Mouse (Mus musculus): ENCODE data around the gene Rapgef4. TPM values are rescaled to one million over a fixed set of nuclear protein-coding genes. Genes with fewer than 3 reads are reported as not detected.
A peak's percentile ranks its signal among the peaks of the same experiment; 100 is the strongest.

The Rapgef4 gene
- polyA plus RNA-seq, 1 experiment: not detected

- TF ChIP-seq POLR2A (IDR thresholded peaks at IDR 0.05; ENCODE audit: insufficient read depth, low read depth, low read length): no peak
- TF ChIP-seq CTCF (IDR thresholded peaks at IDR 0.05; ENCODE audit: insufficient read depth, low read depth, low read length): peak; percentile 27; the same call in 1 of the 2 replicates
- WGBS: 5% methylated on average over 50 of the region's 50 CpGs
- no peak within 1 kb of the TSS; the same call in 1 of the 2 replicates for H3K27ac ChIP-seq (ENCODE audit: insufficient read depth, low read depth, low read length)
Observed at GRCm38 (mm10) chr2:72285256-72285887, 304.3 kb downstream of the Rapgef4 start, which contains the start of gene Map3k20. TSS of gene Map3k20 (plus strand) at chr2:72285637.

GRCm38 (mm10) chr2:72285888-72286661, 305.0 kb downstream of the Rapgef4 start:
- Histone ChIP-seq H3K4me1 (ENCODE audit: control insufficient read depth, insufficient read depth, low read length) (peaks cover 6% of the 10 kb centered on the region; the same call in 1 of the 2 replicates), H3K27ac (ENCODE audit: insufficient read depth, low read depth, low read length) (no peak overlapping the region; the same call in 1 of the 2 replicates), H3K4me3 (ENCODE audit: insufficient read depth, low read depth, low read length) (peak overlapping the region; percentile 71)
- 0 out of 2 replicates have a peak, but pooled peaks have one; percentile 18 for TF ChIP-seq POLR2A (IDR thresholded peaks at IDR 0.05; ENCODE audit: insufficient read depth, low read depth, low read length)
- no peak for TF ChIP-seq CTCF (IDR thresholded peaks at IDR 0.05; ENCODE audit: insufficient read depth, low read depth, low read length)
- 2% methylated on average over 58 of the region's 60 CpGs for WGBS

More at GRCm38 (mm10) chr2:72285256-72285887, 304.3 kb downstream of the Rapgef4 start, which contains the start of gene Map3k20:
- Histone ChIP-seq H3K4me3 (ENCODE audit: insufficient read depth, low read depth, low read length) (peak within 1 kb of the TSS; percentile 71), H3K4me1 (ENCODE audit: control insufficient read depth, insufficient read depth, low read length) (peaks cover 6% of the 10 kb centered on the region; the same call in 1 of the 2 replicates)

GRCm38 (mm10) chr2:72287142-72287541, 306.1 kb downstream of the Rapgef4 start:
- TF ChIP-seq CTCF (IDR thresholded peaks at IDR 0.05; ENCODE audit: insufficient read depth, low read depth, low read length) (no peak), POLR2A (IDR thresholded peaks at IDR 0.05; ENCODE audit: insufficient read depth, low read depth, low read length) (no peak)
- 76% methylated on average over 4 of the region's 4 CpGs for WGBS

GRCm38 (mm10) chr2:72288932-72289534, 308.0 kb downstream of the Rapgef4 start:
- 93% methylated on average over 11 of the region's 11 CpGs for WGBS

More at GRCm38 (mm10) chr2:72287142-72287541, 306.1 kb downstream of the Rapgef4 start:
- Histone ChIP-seq H3K27ac (ENCODE audit: insufficient read depth, low read depth, low read length) (no peak overlapping the region), H3K4me3 (ENCODE audit: insufficient read depth, low read depth, low read length) (no peak overlapping the region), H3K4me1 (ENCODE audit: control insufficient read depth, insufficient read depth, low read length) (peaks cover 6% of the 10 kb centered on the region; the same call in 1 of the 2 replicates)

GRCm38 (mm10) chr2:72291103-72291502, 310.1 kb downstream of the Rapgef4 start:
- WGBS: 78% methylated on average over 1 of the region's 1 CpGs
- H3K4me3 ChIP-seq (ENCODE audit: insufficient read depth, low read depth, low read length): no peak overlapping the region
- TF ChIP-seq POLR2A (IDR thresholded peaks at IDR 0.05; ENCODE audit: insufficient read depth, low read depth, low read length) (no peak), CTCF (IDR thresholded peaks at IDR 0.05; ENCODE audit: insufficient read depth, low read depth, low read length) (no peak)
- 0 out of 2 replicates have a peak, but pooled peaks cover 2% of the 10 kb centered on the region for H3K4me1 ChIP-seq (ENCODE audit: control insufficient read depth, insufficient read depth, low read length)
- H3K27ac ChIP-seq (ENCODE audit: insufficient read depth, low read depth, low read length): no peak overlapping the region

More at GRCm38 (mm10) chr2:72288932-72289534, 308.0 kb downstream of the Rapgef4 start:
- no peak overlapping the region for H3K4me3 ChIP-seq (ENCODE audit: insufficient read depth, low read depth, low read length)
- peaks cover 6% of the 10 kb centered on the region; the same call in 1 of the 2 replicates for H3K4me1 ChIP-seq (ENCODE audit: control insufficient read depth, insufficient read depth, low read length)
- TF ChIP-seq POLR2A (IDR thresholded peaks at IDR 0.05; ENCODE audit: insufficient read depth, low read depth, low read length) (no peak), CTCF (IDR thresholded peaks at IDR 0.05; ENCODE audit: insufficient read depth, low read depth, low read length) (no peak)
- no peak overlapping the region for H3K27ac ChIP-seq (ENCODE audit: insufficient read depth, low read depth, low read length)

- WGBS: 93% methylated on average over 8 of the region's 8 CpGs
- H3K27ac ChIP-seq (ENCODE audit: insufficient read depth, low read depth, low read length): no peak overlapping the region
Observed at GRCm38 (mm10) chr2:72292573-72292972, 311.5 kb downstream of the Rapgef4 start.

GRCm38 (mm10) chr2:72294994-72295393, 314.0 kb downstream of the Rapgef4 start:
- TF ChIP-seq CTCF (IDR thresholded peaks at IDR 0.05; ENCODE audit: insufficient read depth, low read depth, low read length) (no peak), POLR2A (IDR thresholded peaks at IDR 0.05; ENCODE audit: insufficient read depth, low read depth, low read length) (no peak)
- Histone ChIP-seq H3K4me3 (ENCODE audit: insufficient read depth, low read depth, low read length) (no peak overlapping the region), H3K27ac (ENCODE audit: insufficient read depth, low read depth, low read length) (no peak overlapping the region), H3K4me1 (ENCODE audit: control insufficient read depth, insufficient read depth, low read length) (0 out of 2 replicates have a peak, but pooled peaks cover 3% of the 10 kb centered on the region)
- WGBS: 92% methylated on average over 6 of the region's 6 CpGs

More at GRCm38 (mm10) chr2:72292573-72292972, 311.5 kb downstream of the Rapgef4 start:
- TF ChIP-seq CTCF (IDR thresholded peaks at IDR 0.05; ENCODE audit: insufficient read depth, low read depth, low read length): no peak
- no peak for TF ChIP-seq POLR2A (IDR thresholded peaks at IDR 0.05; ENCODE audit: insufficient read depth, low read depth, low read length)
- Histone ChIP-seq H3K4me3 (ENCODE audit: insufficient read depth, low read depth, low read length) (no peak overlapping the region), H3K4me1 (ENCODE audit: control insufficient read depth, insufficient read depth, low read length) (0 out of 2 replicates have a peak, but pooled peaks cover 3% of the 10 kb centered on the region)

GRCm38 (mm10) chr2:72296984-72297715, 316.1 kb downstream of the Rapgef4 start:
- H3K27ac ChIP-seq (ENCODE audit: insufficient read depth, low read depth, low read length): no peak overlapping the region
- 0 out of 2 replicates have a peak, but pooled peaks cover 3% of the 10 kb centered on the region for H3K4me1 ChIP-seq (ENCODE audit: control insufficient read depth, insufficient read depth, low read length)
- H3K4me3 ChIP-seq (ENCODE audit: insufficient read depth, low read depth, low read length): no peak overlapping the region
- WGBS: 88% methylated on average over 10 of the region's 10 CpGs
- TF ChIP-seq CTCF (IDR thresholded peaks at IDR 0.05; ENCODE audit: insufficient read depth, low read depth, low read length) (no peak), POLR2A (IDR thresholded peaks at IDR 0.05; ENCODE audit: insufficient read depth, low read depth, low read length) (no peak)

Data from olfactory bulb, adult 2 months (tissue).